Mouse (Mus musculus) c-Kit-negative CD71-positive TER-119-positive erythroid progenitor cells, embryonic 14.5 days (primary cell): Measurements from ENCODE around the gene Yipf3.

Experiments
- DNase-seq: peaks from one replicate; pipeline ENCODE4 v3.0.0-alpha.2; 2013; ENCODE audit warnings: low read depth, low spot score

Yipf3 gene

GRCm38 (mm10) chr17:46283911-46284310 lies 36.0 kb downstream of the Yipf3 start:
- DNase-seq = no peak

- no peak for DNase-seq
Observed at GRCm38 (mm10) chr17:46284653-46285052, 36.8 kb downstream of the Yipf3 start.

- no peak for DNase-seq
Observed at GRCm38 (mm10) chr17:46285407-46285806, 37.5 kb downstream of the Yipf3 start.

GRCm38 (mm10) chr17:46287678-46288095 lies 39.8 kb downstream of the Yipf3 start:
- DNase-seq = no peak

- no peak for DNase-seq
Observed at GRCm38 (mm10) chr17:46296601-46297000, 48.7 kb downstream of the Yipf3 start.

GRCm38 (mm10) chr17:46297028-46297363 lies 49.1 kb downstream of the Yipf3 start:
- DNase-seq = no peak

GRCm38 (mm10) chr17:46297364-46298219 lies 49.7 kb downstream of the Yipf3 start, which contains the start of gene Dlk2:
Dlk2 (plus strand) TSS chr17:46297421.
- DNase-seq = no peak

- DNase-seq = no peak
Observed at GRCm38 (mm10) chr17:46298220-46298913, 50.5 kb downstream of the Yipf3 start.

GRCm38 (mm10) chr17:46301892-46302291 lies 54.0 kb downstream of the Yipf3 start:
- no peak for DNase-seq
